Mouse (Mus musculus): ENCODE data around the gene Vcl. TPM values are rescaled to one million over a fixed set of nuclear protein-coding genes. Genes with fewer than 3 reads are reported as not detected.

Gene Vcl
- polyA plus RNA-seq, 1 experiment, result 31.7 TPM

- Histone ChIP-seq H3K4me1 (ENCODE audit: control insufficient read depth, insufficient read depth, low read length) (no peaks in the 10 kb centered on the region), H3K4me3 (ENCODE audit: insufficient read depth, low read length) (no peak overlapping the region), H3K27ac (ENCODE audit: insufficient read depth, low read length) (no peak overlapping the region)
- TF ChIP-seq CTCF (IDR thresholded peaks at IDR 0.05; ENCODE audit: extremely low read depth, insufficient read depth, low read length), result no peak
- no peak for TF ChIP-seq POLR2A (IDR thresholded peaks at IDR 0.05; ENCODE audit: extremely low read depth, insufficient read depth, low read length)
Observed at GRCm38 (mm10) chr14:21069594-21069993, 140.4 kb downstream of the Vcl start.

- H3K4me1 ChIP-seq (ENCODE audit: control insufficient read depth, insufficient read depth, low read length), result peaks cover 4% of the 10 kb centered on the region; the same call in 1 of the 2 replicates
- H3K4me3 ChIP-seq (ENCODE audit: insufficient read depth, low read length), result no peak overlapping the region
- TF ChIP-seq POLR2A (IDR thresholded peaks at IDR 0.05; ENCODE audit: extremely low read depth, insufficient read depth, low read length) (no peak), CTCF (IDR thresholded peaks at IDR 0.05; ENCODE audit: extremely low read depth, insufficient read depth, low read length) (no peak)
- no peak overlapping the region for H3K27ac ChIP-seq (ENCODE audit: insufficient read depth, low read length)
Observed at GRCm38 (mm10) chr14:21073981-21074380, 144.8 kb downstream of the Vcl start.

DNA sequence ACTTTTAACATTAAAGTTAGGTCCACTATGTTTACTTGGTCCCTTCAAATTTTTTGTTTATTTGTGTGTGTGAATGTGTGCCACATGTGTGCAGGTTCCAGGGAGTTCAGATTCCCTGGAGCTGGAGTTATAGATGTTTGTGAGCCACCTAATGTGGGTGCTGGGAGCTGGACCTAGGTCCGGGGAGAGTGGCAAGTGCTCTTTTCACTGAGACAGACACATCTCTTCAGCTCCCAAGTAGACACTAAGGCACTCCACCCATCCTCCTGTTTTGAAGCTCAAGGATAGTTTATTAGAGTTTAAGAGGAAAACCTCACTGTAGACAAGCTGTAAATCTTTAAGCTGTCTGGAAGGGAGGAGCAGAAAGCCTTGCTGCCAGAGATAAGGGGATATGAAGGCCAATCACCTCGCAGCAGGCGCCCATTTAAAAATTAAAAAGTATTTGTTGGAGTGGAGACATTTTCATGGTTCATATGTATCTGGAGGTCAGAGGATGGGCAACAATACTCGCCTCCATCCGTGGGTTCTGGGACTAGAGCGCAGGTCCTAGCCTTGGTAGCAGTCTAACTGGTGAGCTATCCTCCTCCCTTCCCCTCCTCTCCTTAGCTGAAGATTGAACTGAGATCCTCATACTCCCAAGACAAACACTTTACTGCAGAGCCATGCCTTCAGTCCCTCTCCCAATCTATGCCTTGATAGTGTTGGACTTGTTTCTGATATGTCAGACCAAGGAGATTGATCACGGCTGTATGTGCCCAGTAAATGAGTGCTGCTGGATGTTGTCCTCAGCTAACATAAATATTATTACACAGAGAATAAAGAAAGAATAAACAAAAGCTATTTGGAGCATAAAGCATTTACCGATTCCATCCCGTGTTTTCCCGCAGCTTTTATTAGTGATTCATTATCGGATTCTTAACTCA, 145.5 kb downstream of the Vcl start:
- TF ChIP-seq POLR2A (IDR thresholded peaks at IDR 0.05; ENCODE audit: extremely low read depth, insufficient read depth, low read length) (no peak), CTCF (IDR thresholded peaks at IDR 0.05; ENCODE audit: extremely low read depth, insufficient read depth, low read length) (no peak)
- no peak overlapping the region for H3K4me3 ChIP-seq (ENCODE audit: insufficient read depth, low read length)
- peaks cover 4% of the 10 kb centered on the region; the same call in 1 of the 2 replicates for H3K4me1 ChIP-seq (ENCODE audit: control insufficient read depth, insufficient read depth, low read length)
- no peak overlapping the region for H3K27ac ChIP-seq (ENCODE audit: insufficient read depth, low read length)

GRCm38 (mm10) chr14:21075751-21076500, 146.7 kb downstream of the Vcl start:
- Histone ChIP-seq H3K4me1 (ENCODE audit: control insufficient read depth, insufficient read depth, low read length) (peaks cover 4% of the 10 kb centered on the region; the same call in 1 of the 2 replicates), H3K27ac (ENCODE audit: insufficient read depth, low read length) (peak overlapping the region; percentile 78), H3K4me3 (ENCODE audit: insufficient read depth, low read length) (peak overlapping the region; percentile 81)
- TF ChIP-seq CTCF (IDR thresholded peaks at IDR 0.05; ENCODE audit: extremely low read depth, insufficient read depth, low read length) (no peak), POLR2A (IDR thresholded peaks at IDR 0.05; ENCODE audit: extremely low read depth, insufficient read depth, low read length) (peak; percentile 68)

GRCm38 (mm10) chr14:21076501-21077194, 147.4 kb downstream of the Vcl start:
- peak overlapping the region; percentile 78; the same call in 1 of the 2 replicates for H3K27ac ChIP-seq (ENCODE audit: insufficient read depth, low read length)
- H3K4me1 ChIP-seq (ENCODE audit: control insufficient read depth, insufficient read depth, low read length), result peaks cover 4% of the 10 kb centered on the region; the same call in 1 of the 2 replicates
- no peak for TF ChIP-seq CTCF (IDR thresholded peaks at IDR 0.05; ENCODE audit: extremely low read depth, insufficient read depth, low read length)
- TF ChIP-seq POLR2A (IDR thresholded peaks at IDR 0.05; ENCODE audit: extremely low read depth, insufficient read depth, low read length), result no peak
- peak overlapping the region; percentile 81 for H3K4me3 ChIP-seq (ENCODE audit: insufficient read depth, low read length)

GRCm38 (mm10) chr14:21077939-21078338, 148.7 kb downstream of the Vcl start:
- TF ChIP-seq CTCF (IDR thresholded peaks at IDR 0.05; ENCODE audit: extremely low read depth, insufficient read depth, low read length) (no peak), POLR2A (IDR thresholded peaks at IDR 0.05; ENCODE audit: extremely low read depth, insufficient read depth, low read length) (no peak)
- peaks cover 4% of the 10 kb centered on the region; the same call in 1 of the 2 replicates for H3K4me1 ChIP-seq (ENCODE audit: control insufficient read depth, insufficient read depth, low read length)
- H3K27ac ChIP-seq (ENCODE audit: insufficient read depth, low read length), result no peak overlapping the region
- no peak overlapping the region for H3K4me3 ChIP-seq (ENCODE audit: insufficient read depth, low read length)

DNA sequence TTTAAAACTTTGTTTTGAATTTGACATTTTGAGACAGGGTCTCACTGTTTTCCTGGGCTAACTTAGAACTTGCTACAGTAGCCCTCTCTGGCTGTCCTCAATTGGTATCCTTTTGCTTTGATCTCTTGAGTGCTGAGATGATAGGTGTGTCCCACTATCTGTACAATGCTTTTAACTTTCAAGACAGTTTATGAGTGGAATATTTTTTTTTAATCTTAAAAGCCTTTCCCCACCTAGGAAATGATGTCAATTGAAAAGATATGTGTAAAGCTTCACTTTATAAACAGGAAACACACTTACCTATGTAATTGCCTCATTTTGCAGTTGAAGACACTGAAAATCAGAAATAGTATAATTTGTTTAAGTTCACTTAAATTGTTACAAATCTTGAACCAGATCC, 149.3 kb downstream of the Vcl start:
- Histone ChIP-seq H3K27ac (ENCODE audit: insufficient read depth, low read length) (no peak overlapping the region), H3K4me3 (ENCODE audit: insufficient read depth, low read length) (no peak overlapping the region), H3K4me1 (ENCODE audit: control insufficient read depth, insufficient read depth, low read length) (peaks cover 4% of the 10 kb centered on the region; the same call in 1 of the 2 replicates)
- TF ChIP-seq POLR2A (IDR thresholded peaks at IDR 0.05; ENCODE audit: extremely low read depth, insufficient read depth, low read length), result no peak
- TF ChIP-seq CTCF (IDR thresholded peaks at IDR 0.05; ENCODE audit: extremely low read depth, insufficient read depth, low read length), result no peak

DNA sequence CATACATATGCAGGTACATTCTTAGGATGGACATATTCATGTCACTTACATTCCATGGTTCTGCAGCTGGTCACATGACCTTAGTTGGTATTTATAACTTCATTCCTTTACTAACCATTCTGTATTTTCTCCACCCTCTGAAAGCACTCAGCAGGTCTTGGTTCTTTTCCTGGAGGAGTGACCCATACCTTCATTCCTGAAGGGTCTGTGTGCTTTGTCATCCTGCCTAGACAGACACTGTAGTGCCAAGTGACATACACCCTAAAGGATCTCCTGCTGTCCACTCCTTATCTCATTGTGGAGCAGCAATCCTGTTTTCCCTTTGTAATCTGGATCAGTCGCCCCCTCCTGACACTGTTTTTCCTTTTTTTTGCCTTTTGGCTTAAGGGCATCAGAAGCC, 153.6 kb downstream of the Vcl start:
- Histone ChIP-seq H3K4me3 (ENCODE audit: insufficient read depth, low read length) (no peak overlapping the region), H3K27ac (ENCODE audit: insufficient read depth, low read length) (no peak overlapping the region), H3K4me1 (ENCODE audit: control insufficient read depth, insufficient read depth, low read length) (peaks cover 4% of the 10 kb centered on the region; the same call in 1 of the 2 replicates)
- TF ChIP-seq CTCF (IDR thresholded peaks at IDR 0.05; ENCODE audit: extremely low read depth, insufficient read depth, low read length) (no peak), POLR2A (IDR thresholded peaks at IDR 0.05; ENCODE audit: extremely low read depth, insufficient read depth, low read length) (no peak)

Other genes with a start within 250 kb of the Vcl start
- gene Fut11, start 234.4 kb upstream of the Vcl start, polyA plus RNA-seq (2012; rRNA removed), result 14.9 and 16.3 TPM in 2 replicates
- gene Chchd1, start 226.4 kb upstream of the Vcl start, polyA plus RNA-seq (2012; rRNA removed), result 84.9 and 85.9 TPM in 2 replicates
- 174 and 185 TPM in 2 replicates for gene Zswim8, start 221.8 kb upstream of the Vcl start, polyA plus RNA-seq (2012; rRNA removed)
- gene Ndst2, start 194.8 kb upstream of the Vcl start, polyA plus RNA-seq (2012; rRNA removed), result 22.9 and 26.7 TPM in 2 replicates
- gene Camk2g, start 135.3 kb upstream of the Vcl start, polyA plus RNA-seq (2012; rRNA removed), result 287 and 303 TPM in 2 replicates
- gene Plau, start 92.7 kb upstream of the Vcl start, polyA plus RNA-seq (2012; rRNA removed), result 4.2 and 5.2 TPM in 2 replicates
- 64.9 and 65.8 TPM in 2 replicates for gene Ap3m1, start 123.1 kb downstream of the Vcl start, polyA plus RNA-seq (2012; rRNA removed)
- 64.1 and 65.2 TPM in 2 replicates for gene Adk, start 123.2 kb downstream of the Vcl start, polyA plus RNA-seq (2012; rRNA removed)

Data from cortical plate, adult 2 months (tissue).